In genomic region chr14:122064519-122064918, GRCm38 (mm10) we compare ENCODE assay signal across 9 mouse cellular contexts. TPM values are rescaled to one million over a fixed set of nuclear protein-coding genes. Genes with fewer than 3 reads are reported as not detected.
A peak's percentile ranks its signal among the peaks of the same experiment; 100 is the strongest.
DNase-seq lines count a peak whose midpoint lies in the region; ATAC-seq and TF ChIP-seq lines count a peak whose summit lies in the region.
"Had no signal": no experiment of that assay in that cellular context is flagged by ENCODE, and none has a peak within 500 bp of the region (broad histone marks: within the 10 kb centered on the region; RNA-seq: fewer than 3 reads in every experiment).

No protein-coding gene starts in this region.

- no peak overlapping the region for H3K4me3 ChIP-seq in midbrain, embryonic 11.5 days (ENCODE audit: low read depth, low read length)
- no peak overlapping the region for H3K4me3 ChIP-seq in midbrain, embryonic 15.5 days
- H3K4me3 ChIP-seq in forebrain, embryonic 13.5 days: no peak overlapping the region
- no peak overlapping the region for H3K4me3 ChIP-seq in liver, adult 2 months (ENCODE audit: insufficient read depth, low read depth, low read length)

- no peaks in the 10 kb centered on the region for H3K4me1 ChIP-seq in midbrain, embryonic 11.5 days (ENCODE audit: control insufficient read depth, insufficient read depth, low read length)
- H3K4me1 ChIP-seq in midbrain, embryonic 15.5 days: no peaks in the 10 kb centered on the region
- no peaks in the 10 kb centered on the region for H3K4me1 ChIP-seq in forebrain, embryonic 13.5 days
- peaks cover 8% of the 10 kb centered on the region for H3K4me1 ChIP-seq in liver, adult 2 months (ENCODE audit: control insufficient read depth, insufficient read depth, low read length)

- H3K79me2 ChIP-seq in liver, adult 2 months (ENCODE audit: control insufficient read depth, insufficient read depth, low read length): no peaks in the 10 kb centered on the region

- H3K4me2 ChIP-seq in midbrain, embryonic 11.5 days: no peak overlapping the region
- no peak overlapping the region for H3K4me2 ChIP-seq in midbrain, embryonic 15.5 days
- H3K4me2 ChIP-seq in forebrain, embryonic 13.5 days: no peak overlapping the region

- no peak overlapping the region for H3K27ac ChIP-seq in midbrain, embryonic 11.5 days (ENCODE audit: low read depth, low read length)
- H3K27ac ChIP-seq in midbrain, embryonic 15.5 days: no peak overlapping the region
- H3K27ac ChIP-seq in forebrain, embryonic 13.5 days: no peak overlapping the region
- no peak overlapping the region for H3K27ac ChIP-seq in liver, adult 2 months (replicated peaks; ENCODE audit: insufficient read depth, low read depth, low read length)

- WGBS in midbrain, embryonic 11.5 days: 2% methylated on average over 2 of the region's 2 CpGs
- 2% methylated on average over 2 of the region's 2 CpGs for WGBS in midbrain, embryonic 15.5 days
- WGBS in forebrain, embryonic 13.5 days: 6% methylated on average over 2 of the region's 2 CpGs
- 4% methylated on average over 2 of the region's 2 CpGs for whole genome bisulfite sequencing in liver, adult 2 months

- ATAC-seq in midbrain, embryonic 11.5 days (ENCODE audit: low FRiP score): no peak
- no peak for ATAC-seq in midbrain, embryonic 15.5 days (replicated peaks)
- ATAC-seq in forebrain, embryonic 13.5 days: peak; percentile 42; the same call in 1 of the 2 replicates

- peak; percentile 93 for DNase-seq in midbrain, embryonic 11.5 days (ENCODE audit: low spot score, missing footprints)
- DNase-seq in c-Kit-negative CD71-positive TER-119-positive erythroid progenitor cells, embryonic 14.5 days (ENCODE audit: low read depth, low spot score): peak; percentile 36
- peak; percentile 90 for DNase-seq in induced T-regulatory cell, adult 2 months (ENCODE audit: low read depth)
- peak; percentile 28 for DNase-seq in liver, adult 2 months (ENCODE audit: extremely low read depth, low read depth, low spot score)
- DNase-seq in retina, postnatal 1 day: peak; percentile 71
- peak; percentile 94 for DNase-seq in thymus, postnatal 4 days

- peak; percentile 82 for TF ChIP-seq CTCF in liver, adult 2 months (IDR thresholded peaks at IDR 0.05; ENCODE audit: low read depth, low read length)

- no peaks in the 10 kb centered on the region for H3K9me3 ChIP-seq in midbrain, embryonic 11.5 days (ENCODE audit: control insufficient read depth, low read length)
- H3K9me3 ChIP-seq in midbrain, embryonic 15.5 days: no peaks in the 10 kb centered on the region
- no peaks in the 10 kb centered on the region for H3K9me3 ChIP-seq in forebrain, embryonic 13.5 days (replicated peaks)

- no peak overlapping the region for H3K9ac ChIP-seq in midbrain, embryonic 11.5 days (ENCODE audit: low read length)
- H3K9ac ChIP-seq in midbrain, embryonic 15.5 days: no peak overlapping the region
- H3K9ac ChIP-seq in forebrain, embryonic 13.5 days: no peak overlapping the region
- H3K9ac ChIP-seq in liver, adult 2 months (ENCODE audit: low read depth, low read length): no peak overlapping the region

- no peaks in the 10 kb centered on the region for H3K27me3 ChIP-seq in midbrain, embryonic 11.5 days (ENCODE audit: control insufficient read depth, insufficient read depth, low read length)
- no peaks in the 10 kb centered on the region for H3K27me3 ChIP-seq in midbrain, embryonic 15.5 days (replicated peaks)
- no peaks in the 10 kb centered on the region for H3K27me3 ChIP-seq in forebrain, embryonic 13.5 days
- H3K27me3 ChIP-seq in liver, adult 2 months (ENCODE audit: control insufficient read depth, insufficient read depth, low read length): no peaks in the 10 kb centered on the region

- H3K36me3 ChIP-seq in midbrain, embryonic 11.5 days (ENCODE audit: control insufficient read depth, insufficient read depth, low read length): no peaks in the 10 kb centered on the region
- no peaks in the 10 kb centered on the region for H3K36me3 ChIP-seq in midbrain, embryonic 15.5 days (replicated peaks)
- H3K36me3 ChIP-seq in forebrain, embryonic 13.5 days (ENCODE audit: poor library complexity, severe bottlenecking): no peaks in the 10 kb centered on the region
- H3K36me3 ChIP-seq in liver, adult 2 months (ENCODE audit: control insufficient read depth, insufficient read depth, low read length): no peaks in the 10 kb centered on the region

- no peak for TF ChIP-seq POLR2A in liver, adult 2 months (IDR thresholded peaks at IDR 0.05; ENCODE audit: extremely low read depth, insufficient read depth, low read length)

RNA-seq across cellular contexts. Expression of gene Timm8a2, which starts 30.0 kb away (rescaled TPM):
- 0.18 TPM in 1 of 2 replicates, not detected in the other for polyA plus RNA-seq in midbrain, embryonic 11.5 days (2014; fragmentation: Nextera tagmentation; extraction: Ambion mirVana)
- not detected in 2 replicates for polyA plus RNA-seq in midbrain, embryonic 15.5 days (2015; fragmentation: Nextera tagmentation; extraction: Ambion mirVana)
- polyA plus RNA-seq in forebrain, embryonic 13.5 days (2015; fragmentation: Nextera tagmentation; extraction: Ambion mirVana): not detected in 2 replicates
- total RNA-seq in liver, adult 2 months (2014; rRNA removed): not detected in 2 replicates
- polyA plus RNA-seq in liver, adult 2 months (2012; rRNA removed): not detected in 2 replicates
- polyA plus RNA-seq: stomach, embryonic 16.5 days had no signal

RNA-seq across cellular contexts. Expression of gene Tm9sf2, which starts 42.3 kb away (rescaled TPM):
- 135 and 153 TPM in 2 replicates for polyA plus RNA-seq in midbrain, embryonic 11.5 days (2014; fragmentation: Nextera tagmentation; extraction: Ambion mirVana)
- polyA plus RNA-seq in midbrain, embryonic 15.5 days (2015; fragmentation: Nextera tagmentation; extraction: Ambion mirVana): 102 and 106 TPM in 2 replicates
- polyA plus RNA-seq in forebrain, embryonic 13.5 days (2015; fragmentation: Nextera tagmentation; extraction: Ambion mirVana): 103 and 112 TPM in 2 replicates
- 157 and 174 TPM in 2 replicates for total RNA-seq in liver, adult 2 months (2014; rRNA removed)
- 132 and 152 TPM in 2 replicates for polyA plus RNA-seq in liver, adult 2 months (2012; rRNA removed)

Comparison
In these comparisons a context has a peak if more than half of its experiments do, and no peak if none do; other contexts are left out.
1. DNase-seq: peak in every context shown above with its lines; median percentile 94 in thymus, postnatal 4 days; 93 in midbrain, embryonic 11.5 days; 90 in induced T-regulatory cell, adult 2 months; 71 in retina, postnatal 1 day; 36 in c-Kit-negative CD71-positive TER-119-positive erythroid progenitor cells, embryonic 14.5 days; 28 in liver, adult 2 months.